Mouse (Mus musculus) heart, postnatal 10 days (tissue): ENCODE results near the gene Nck1. TPM values are rescaled to one million over a fixed set of nuclear protein-coding genes. Genes with fewer than 3 reads are reported as not detected.

ENCODE experiments used
- total RNA-seq, 2 experiments: library from RNA; stranded (reverse); gene quantifications; 2 replicates each; pipeline ENCODE4 v1.2.3; 2021

Gene Nck1
- total RNA-seq, 2 experiments from 2014 or later = 56.7 to 65.8 TPM

Other genes starting within 250 kb of the Nck1 start
- 1 to 10 TPM; 2.2 to 4.4 TPM for gene Il20rb, start 59.3 kb downstream of the Nck1 start, total RNA-seq
- 1 to 10 TPM; 6.5 to 7.1 TPM for gene Slc35g2, start 25.0 kb upstream of the Nck1 start, total RNA-seq
- gene Stag1, start 51.7 kb upstream of the Nck1 start, total RNA-seq = 10 to 100 TPM; 41.3 to 42.6 TPM